Mouse (Mus musculus) urinary bladder, postnatal 36 days (tissue): Measurements from ENCODE around the gene Fermt2.

Experiments
- DNase-seq, 2 experiments: peaks; one replicate each; pipeline ENCODE4 v3.0.0; 2022; ENCODE audit warnings: low spot score in 2 of 2, mixed read lengths in 1 of 2

The Fermt2 gene

DNA sequence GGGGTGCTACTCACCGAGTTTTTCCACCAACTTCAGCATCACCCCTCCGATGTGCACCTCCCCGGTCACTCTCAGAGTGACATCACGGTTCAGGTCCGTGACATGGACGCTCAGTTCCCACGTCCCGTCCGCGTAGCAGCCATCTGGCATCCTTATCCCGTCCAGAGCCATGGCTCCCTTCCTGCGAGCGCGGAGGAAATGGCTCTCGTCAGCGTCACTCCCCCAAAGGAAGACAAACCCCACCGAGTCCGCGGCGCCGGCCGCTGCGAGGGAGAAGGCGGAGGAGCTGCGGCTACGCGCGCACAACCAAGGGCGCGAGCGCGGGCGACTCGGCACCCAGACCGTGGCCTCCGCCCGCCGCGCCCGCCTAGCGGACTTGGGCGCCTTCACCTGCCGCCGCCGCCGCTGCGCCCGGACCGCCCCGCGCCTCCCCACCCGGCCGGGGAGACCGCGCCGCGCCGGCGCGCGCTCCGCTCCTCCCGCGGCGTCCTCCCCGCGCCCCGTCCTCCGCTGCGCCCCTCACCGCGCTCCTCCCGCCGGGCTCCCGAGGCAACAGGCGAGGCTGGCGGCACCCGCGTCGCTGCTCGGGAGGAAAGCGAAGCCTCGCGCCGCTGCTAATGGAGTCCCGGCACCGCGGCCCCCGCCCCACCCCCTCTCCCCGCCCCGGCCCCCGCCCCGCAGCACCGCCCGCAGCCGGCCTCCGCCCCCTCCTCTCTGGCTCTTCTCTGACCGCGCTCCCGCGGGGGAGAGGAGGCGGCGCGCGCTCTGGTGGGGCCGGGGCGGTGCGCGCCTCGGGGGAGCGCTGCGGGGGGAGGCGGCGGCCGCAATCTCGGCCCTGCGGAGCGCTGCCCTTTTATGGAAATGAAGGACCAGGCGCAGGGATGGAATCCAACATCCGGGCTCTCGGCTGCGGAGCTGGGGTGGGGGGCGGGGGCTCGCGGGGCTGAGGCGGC, at the start of gene Fermt2:
TSS of gene Fermt2 (minus strand) at position 708 of the 953 bp plus-strand sequence.
- peak; percentile 65 to 85 for DNase-seq

DNA sequence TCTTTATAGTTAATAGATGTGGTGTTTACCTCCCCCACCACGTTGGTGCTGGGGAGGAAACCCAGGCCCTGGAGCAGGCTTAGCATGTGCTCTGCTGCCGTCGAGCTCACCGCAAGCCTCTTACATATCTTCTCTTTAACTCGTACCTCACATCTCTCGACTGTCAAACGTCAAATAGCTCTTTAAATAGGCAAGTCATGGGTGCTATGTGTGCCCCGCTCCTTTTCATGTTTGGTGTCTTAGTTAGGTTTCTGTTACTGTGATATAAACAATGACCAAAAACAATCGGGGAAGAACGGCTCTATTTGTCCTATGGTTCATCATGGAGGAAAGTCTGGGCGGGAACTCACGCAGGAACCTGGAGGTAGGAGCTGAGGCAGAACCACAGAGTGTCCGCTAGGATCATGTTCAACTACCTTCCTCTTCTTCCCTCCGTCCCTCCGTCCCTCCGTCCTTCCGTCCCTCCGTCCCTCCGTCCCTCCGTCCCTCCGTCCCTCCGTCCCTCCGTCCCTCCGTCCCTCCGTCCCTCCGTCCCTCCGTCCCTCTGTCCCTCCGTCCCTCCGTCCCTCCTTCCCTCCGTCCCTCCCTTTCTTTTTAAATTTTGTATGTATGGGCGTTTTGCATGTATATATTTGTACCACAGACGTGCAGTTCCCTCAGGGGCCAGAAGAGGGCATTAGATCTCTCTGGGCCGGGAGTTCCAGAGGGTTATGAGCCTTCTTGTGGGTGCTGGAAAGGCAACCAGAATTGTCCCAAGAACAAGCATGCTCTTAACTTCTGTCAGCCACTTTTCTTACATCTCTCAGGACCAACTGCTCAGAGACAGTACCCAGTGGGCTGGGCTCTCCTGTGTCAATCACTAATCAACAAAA, 36.4 kb upstream of the Fermt2 start:
- DNase-seq: peak; percentile 58 to 63

DNA sequence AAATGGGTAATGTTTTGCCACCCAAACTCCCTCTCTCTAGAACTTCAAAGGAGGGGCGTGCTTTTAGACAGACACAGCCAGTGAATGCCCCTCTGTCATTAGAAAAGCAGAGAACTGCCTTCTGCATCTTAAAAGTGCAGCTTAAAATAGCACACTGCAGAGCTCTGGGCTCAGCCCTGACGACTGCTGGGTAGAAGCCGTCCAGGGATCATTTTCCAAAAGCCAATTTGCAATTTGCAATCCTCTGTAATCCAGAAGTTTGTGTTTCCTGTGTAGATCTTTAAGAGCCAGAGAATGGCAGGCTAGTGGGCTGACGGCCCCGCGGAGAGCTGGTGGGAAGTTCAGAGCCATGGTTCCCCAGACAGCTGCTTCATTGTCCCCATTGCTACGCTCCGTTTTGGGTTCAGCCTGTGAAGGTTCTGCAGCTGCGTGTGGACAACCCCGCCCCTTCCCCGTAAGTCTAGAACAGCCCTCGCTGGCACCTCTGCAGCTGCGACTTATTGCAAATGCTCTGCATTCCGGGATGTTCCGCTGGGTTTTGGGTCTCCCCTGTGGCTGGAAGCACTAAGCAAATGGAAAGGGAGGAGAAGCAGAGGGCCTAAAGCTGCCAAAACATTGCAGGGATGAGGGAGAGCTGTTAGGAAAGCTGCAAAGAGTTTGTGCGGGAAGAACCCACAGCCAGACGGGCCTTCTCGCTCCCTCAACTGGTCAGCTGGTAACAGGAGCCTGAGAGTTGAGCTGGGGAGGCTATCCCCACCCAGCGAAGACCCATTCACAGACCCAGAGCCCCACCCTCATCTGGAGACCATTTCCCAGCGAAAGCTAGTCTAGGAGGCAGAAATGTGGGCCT, 35.5 kb upstream of the Fermt2 start:
- peak in 1 of 2 experiments; percentile 57 for DNase-seq

DNA sequence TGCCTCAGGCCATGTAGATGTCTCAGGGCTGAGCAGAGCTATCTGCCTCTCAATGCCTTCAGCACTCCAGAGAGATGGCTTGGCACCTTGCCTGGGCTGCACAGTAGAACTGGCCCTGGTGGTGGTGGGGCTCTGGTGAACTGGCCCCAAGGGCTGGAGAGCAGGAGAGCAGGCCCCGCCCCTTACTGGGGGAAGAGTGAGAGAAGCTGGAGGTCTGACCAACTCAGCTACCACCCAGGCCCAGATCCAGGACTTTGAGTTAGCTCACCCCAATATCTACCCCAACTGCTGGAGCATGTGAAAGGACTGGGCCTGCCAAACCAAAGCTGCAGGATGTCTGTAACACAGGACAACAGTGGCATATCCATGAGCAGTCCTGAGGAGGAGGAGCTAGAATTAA, 33.7 kb upstream of the Fermt2 start:
- peak in 1 of 2 experiments; percentile 64 for DNase-seq

DNA sequence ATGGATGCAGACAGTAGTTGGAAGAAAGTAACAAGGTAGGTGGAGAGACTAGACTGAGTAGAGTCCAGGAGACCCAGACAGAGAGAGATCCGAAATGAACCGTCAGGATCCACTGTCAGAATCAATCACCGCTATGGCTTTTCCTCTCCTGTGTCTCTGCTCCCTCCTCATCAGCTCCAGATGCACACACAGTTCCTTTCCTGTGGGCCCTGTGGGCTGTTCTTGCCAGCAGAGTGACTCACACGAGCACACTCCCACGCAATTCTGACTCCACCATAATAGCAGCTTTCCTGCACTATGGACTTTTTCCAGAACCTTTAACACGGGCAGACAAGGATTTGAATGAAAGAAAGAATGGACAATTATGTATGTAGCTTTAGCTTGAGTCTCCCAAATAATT, 31.8 kb upstream of the Fermt2 start:
- DNase-seq: peak in 1 of 2 experiments; percentile 30

DNA sequence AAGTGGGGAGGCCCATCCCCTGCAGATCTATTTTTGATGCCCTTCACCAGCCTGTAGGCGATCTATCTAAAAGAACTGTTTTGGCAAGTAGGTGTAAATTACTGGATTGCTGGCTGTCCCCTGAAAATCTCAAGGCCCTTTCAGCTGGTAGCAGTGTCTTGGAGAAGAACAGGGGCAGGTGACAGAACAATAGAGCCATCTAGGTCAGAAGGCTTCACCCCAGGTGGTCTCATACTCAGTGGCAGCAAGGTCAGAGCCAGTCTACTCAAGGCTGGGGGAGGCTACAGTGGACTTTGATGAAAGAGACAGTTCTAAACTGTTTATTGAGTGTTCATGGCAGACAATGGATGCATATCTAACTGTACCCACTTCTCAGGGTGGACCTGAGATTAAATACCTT, 29.1 kb upstream of the Fermt2 start:
- no peak for DNase-seq

DNA sequence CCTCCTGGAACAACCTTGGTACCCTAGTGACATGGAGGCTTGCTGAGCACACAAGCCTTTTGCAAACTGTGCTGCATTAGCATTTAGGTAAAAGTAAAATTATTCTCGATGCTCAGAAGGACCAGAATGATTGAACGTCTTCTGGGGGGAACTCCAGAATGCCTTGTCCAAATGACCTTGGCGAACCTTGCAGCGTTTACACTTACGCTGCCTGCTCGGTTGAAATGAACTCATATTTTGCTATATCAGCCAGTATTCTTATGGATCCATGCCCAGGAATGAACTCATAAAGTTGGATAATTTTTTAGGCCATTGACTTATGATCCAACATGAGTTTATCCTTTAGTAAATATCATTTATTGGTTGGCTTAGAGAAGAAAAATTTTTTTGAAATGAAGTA, 24.4 kb upstream of the Fermt2 start:
- DNase-seq: no peak

DNA sequence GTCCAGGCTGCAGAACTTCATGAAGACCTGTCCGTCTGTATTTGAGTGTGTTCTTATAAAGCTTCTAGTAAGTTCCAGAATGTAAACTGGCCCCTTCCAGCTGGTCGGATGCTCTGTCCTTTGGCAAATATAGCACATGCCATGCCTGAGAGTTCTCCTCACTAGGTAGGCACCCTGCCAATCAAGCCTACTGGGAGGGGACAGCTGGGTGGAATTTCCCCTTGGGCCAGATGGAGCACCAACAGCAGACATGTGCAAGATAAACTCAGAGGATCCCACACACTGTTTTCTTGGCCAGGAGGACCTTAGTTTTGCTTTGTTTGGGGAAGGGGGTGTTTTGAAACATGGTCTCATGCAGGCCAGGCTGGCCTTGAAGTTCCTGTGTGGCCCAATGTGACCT, 23.9 kb upstream of the Fermt2 start:
- DNase-seq: peak in 1 of 2 experiments; percentile 45

DNA sequence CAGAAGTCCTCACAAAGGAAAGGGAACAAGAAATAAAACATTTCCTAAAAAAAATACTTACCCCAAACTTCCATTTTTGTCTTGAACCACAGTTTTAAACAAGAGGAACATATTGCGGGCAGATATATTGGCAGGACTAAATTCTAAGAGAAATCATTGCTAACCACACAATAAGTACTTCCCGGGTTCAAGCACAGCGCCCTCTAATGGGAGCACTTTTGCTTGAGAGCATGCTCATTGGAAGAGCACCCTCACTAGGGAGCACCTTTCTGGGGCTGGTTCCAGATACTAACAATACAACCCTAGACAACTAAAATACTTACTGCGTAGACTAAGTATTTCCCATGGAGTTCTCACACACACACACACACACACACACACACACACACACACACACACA, 22.5 kb upstream of the Fermt2 start:
- DNase-seq: no peak

DNA sequence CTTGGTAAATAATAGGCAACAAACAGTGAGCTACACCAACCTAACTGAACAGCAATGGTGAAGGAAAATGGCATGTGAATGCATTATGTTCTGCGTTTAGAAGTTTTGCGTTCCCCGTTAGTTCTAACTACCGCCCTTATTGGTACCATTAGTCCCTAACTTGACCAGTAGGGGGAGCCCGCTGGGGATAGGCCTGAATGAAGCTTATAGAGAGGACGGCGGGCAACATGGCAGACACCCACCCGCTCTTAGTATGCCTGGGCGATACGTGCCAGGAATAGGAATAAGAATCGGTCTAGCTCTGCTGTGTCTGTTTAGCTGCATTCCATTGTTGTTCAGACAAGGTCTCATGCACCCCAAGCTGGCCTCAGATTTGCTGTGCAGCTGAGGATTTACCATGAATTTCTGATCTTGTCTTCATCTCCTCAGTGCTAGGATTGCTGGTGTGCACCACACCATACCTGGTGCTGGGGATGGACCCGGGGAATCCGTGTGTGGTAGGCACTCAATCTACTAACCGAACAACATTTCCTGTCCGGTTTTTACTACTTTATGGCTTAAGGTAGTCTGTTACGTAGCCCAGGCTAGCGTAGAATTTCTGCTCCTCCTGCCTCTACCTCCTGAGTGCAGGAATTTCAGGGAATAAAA, 21.3 kb upstream of the Fermt2 start:
- no peak for DNase-seq

DNA sequence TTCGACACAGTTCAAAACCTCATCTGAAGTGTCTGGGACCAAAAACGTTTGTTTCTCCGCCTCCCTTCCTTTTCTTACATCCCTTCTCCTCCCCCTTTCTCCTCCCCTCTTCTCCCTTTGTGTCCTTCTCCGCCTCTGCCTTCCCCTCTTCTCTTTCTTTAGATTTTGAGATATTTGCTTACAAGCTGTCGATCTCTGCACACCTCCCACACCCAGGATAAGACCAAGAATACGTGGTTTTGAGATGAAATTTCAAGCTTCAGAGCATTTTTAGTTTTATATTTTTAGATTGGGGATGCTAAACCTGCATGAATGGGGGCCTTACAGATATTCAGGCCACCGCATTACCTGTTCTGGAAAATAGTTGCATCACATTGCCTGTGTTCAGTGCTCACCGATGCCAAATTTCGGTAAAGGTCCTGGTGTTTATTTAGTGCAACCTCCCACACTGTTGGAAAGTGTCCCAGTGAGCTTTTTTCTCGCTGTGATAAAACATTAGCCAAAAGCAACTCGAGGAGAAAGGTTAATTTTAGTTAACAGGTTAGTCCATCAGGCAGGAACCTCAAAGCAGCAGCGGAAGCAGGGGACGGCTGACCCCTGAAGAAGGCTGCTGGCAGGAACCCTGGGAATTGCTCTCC, 20.2 kb upstream of the Fermt2 start:
- DNase-seq: peak in 1 of 2 experiments; percentile 20

DNA sequence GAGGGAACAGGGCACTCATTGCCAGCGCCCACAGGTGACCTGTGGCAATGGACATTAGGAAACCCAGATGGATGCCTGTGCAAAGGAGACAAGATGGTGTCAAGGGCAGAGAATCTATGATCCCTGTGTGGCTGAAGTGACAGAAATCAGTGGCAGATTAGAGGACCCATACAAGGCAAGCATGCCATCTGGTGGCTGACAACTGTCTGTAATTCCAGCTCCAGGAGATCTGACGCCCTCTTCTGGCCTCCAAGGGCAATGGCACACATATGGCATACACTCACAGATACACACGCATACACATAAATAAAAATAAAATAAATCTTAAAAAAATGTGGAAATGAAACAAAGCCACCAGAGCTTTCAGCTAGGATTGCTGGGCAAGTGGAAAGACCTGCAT, 18.2 kb upstream of the Fermt2 start:
- DNase-seq: no peak

DNA sequence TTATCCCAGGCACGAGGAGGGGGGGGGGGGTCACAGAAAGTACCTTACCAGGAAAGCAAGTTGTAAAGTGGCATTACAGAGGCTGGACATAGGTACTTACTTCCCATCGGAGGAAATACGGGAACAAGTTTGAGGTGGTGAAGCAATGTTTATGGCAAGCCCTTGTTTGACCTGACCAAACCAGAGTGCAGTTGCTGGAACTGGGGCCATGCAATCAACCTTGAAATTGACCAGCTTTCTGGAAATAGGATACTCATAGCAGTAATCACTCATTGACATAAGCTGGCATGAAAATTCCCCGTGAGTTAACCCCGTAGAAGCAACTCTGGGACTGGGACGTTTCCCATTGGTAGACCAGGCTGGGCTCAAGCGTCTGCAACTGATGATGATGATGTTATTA, 15.0 kb upstream of the Fermt2 start:
- no peak for DNase-seq

DNA sequence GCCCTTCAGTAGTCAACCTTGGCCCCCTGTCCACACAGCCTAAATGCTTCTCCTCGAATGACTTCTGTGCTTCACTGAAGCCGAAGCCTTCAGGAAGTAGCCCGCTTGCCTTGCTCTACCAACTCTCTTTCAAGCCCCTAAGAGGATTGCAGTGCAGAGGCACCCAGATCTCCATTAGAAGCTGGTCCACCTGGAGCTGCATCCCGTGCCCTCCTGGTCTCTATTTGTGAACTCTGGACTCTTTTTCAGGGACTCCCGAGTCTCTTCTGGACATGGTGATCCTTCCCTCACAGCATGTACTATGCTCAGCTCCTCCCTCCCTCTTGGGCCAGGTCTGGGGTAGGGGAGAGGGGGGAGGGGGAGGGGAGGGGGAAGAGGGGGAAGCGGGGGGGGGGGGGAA, 14.1 kb upstream of the Fermt2 start:
- DNase-seq: no peak

DNA sequence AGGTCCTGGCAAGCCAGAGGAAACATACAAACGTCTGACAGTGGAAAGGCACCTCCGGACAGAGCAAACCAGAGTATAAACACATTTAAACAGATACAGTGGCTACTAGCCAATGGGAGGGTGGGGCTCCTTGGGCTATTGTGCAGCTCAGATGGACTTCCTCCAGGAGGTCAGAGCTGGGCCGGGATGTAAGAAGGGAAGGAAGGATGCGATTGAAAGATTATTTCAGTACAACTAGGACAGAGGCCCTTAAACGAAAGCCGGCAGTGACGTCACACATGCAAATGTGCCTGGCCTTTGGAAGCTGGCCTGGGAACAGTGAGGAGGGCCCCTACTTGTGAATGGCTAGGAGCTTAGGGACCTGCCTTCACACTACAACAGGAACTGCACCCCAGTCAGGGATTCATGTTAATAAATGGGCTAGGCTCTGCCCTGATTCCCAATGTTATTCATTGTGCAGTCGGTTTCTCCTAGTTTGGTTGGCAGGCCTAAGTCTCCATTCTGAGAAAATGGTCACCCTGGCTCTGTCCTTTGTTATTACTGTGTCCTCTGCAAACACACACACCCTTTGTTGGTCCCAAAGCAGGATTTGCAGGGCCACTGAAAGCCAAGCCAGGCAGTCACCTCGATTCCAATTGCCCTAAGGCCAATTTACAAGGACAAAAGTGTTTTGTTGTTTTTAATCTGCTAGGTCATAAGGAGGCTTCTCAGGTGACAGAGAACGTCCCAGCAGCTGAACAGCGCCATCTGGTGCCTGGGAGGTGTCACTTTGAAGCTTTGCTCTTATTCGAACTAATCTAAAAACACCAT, 9.9 kb upstream of the Fermt2 start:
- peak; percentile 60 to 76 for DNase-seq

DNA sequence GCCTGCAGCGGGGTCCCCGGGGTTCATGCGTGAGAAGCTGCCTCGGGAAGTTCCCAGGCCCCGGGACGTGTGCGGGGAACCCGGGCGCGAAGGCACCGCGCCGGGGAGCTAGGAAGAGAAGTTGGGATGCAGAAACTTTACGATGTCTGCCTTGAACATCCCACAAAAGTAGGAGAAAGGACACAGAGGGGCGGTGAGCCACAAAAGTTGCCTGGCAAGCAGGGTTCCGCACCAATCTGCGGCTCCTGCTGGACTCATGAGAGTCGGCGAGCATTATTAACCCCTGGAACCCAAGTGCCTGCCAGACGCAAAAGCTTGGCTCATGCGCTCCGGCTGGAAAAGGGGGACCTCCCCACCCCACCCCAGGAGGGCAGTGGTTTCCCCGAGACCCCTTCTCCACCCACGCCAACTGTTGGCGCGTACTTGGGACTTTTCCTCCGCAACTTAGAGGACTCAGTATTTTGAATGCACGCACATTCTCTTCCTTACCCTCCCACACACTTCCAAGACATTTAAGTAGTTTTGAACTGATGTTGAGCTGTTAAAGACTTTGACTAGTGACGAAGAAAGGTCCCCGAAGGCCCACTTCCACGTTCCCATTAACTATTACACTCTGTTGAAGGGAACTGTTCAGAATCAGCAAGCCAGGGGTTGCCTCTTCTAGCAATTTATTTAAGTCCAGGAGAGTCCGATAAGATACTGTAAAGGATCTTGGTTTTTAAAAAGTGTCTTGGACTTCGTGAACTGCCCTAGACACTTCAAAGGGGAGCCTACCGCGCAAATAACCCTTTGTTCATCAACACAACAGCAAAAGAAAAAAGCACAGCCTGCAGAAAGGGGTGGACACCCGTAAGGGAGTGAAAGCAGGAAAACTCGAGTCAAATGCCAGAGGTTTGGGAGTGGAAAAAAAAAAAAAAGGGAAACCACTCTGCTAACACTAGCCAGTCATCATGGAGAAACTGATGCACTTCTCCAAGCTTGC, 737 bp upstream of the Fermt2 start:
- DNase-seq: peak in 1 of 2 experiments; percentile 55

DNA sequence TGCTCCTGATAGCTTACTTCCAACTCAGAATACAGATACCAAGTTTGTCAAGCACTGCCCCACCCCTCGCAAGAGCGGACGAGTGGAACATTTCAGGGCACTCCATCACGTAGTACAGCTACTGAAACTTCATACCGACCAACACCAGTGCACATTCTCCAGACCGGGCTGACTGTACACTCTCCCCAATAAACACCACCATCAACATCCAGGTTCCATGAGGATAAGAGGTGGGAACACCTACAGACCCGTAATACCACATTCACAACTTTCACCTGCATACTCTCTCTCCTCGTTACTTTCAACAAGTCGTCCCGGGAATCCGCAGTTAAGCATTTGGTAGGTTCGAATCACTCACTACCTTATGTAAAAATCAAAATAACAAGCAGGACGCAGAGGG, 1.1 kb downstream of the Fermt2 start:
- peak in 1 of 2 experiments; percentile 20 for DNase-seq

DNA sequence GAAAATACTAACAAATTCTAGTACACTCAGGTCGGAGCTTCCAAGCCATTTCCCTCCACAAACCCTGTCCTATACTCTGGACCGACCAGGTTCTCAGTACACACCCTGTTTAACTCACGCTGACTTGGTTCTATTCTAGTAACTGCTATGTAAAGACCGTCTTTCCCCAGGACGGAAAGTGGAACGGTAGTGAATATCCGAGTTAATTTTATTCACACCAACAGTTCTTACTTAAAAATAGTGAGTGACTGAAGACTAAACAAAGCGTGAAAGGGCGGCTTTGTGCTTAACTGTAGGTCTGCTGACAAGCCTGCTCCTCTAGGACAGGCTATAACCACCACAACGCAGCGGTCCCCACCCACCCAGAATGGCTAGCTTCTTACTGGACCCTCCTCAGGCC, 14.1 kb downstream of the Fermt2 start:
- no peak for DNase-seq
